Mouse (Mus musculus) spleen, adult 2 months (tissue): ENCODE results near the gene Zfp663. TPM values are rescaled to one million over a fixed set of nuclear protein-coding genes. Genes with fewer than 3 reads are reported as not detected.

ENCODE experiments used
- DNase-seq, 2 experiments: peaks; one replicate each; pipeline versions ENCODE4 v3.0.0 to v3.0.0-alpha.2; 2012 to 2021; ENCODE audit warnings: low spot score in 2 of 2, low read depth in 1 of 2
- H3K27ac ChIP-seq: fragments of 200-500 bp; 2 replicates; pipeline ENCODE4 v1.5.1; 2012; ENCODE audit warnings: low read length, inconsistent platforms; ENCODE audit not compliant: insufficient read depth
- H3K27me3 ChIP-seq: fragments of 200-500 bp; 2 replicates; pipeline ENCODE4 v1.6.1; 2012; ENCODE audit warnings: mild to moderate bottlenecking, moderate library complexity, low read length, inconsistent platforms; ENCODE audit not compliant: control insufficient read depth, insufficient read depth
- H3K36me3 ChIP-seq: fragments of 200-500 bp; 2 replicates; pipeline ENCODE4 v1.6.1; 2012; ENCODE audit warnings: mild to moderate bottlenecking, low read length, inconsistent platforms; ENCODE audit not compliant: control insufficient read depth, insufficient read depth
- H3K4me1 ChIP-seq: fragments of 200-500 bp; 2 replicates; pipeline ENCODE4 v1.6.1; 2011; ENCODE audit warnings: inconsistent platforms; ENCODE audit not compliant: control insufficient read depth, insufficient read depth, insufficient read length
- H3K4me3 ChIP-seq: fragments of 200-500 bp; 2 replicates; pipeline ENCODE4 v1.5.1; 2011; ENCODE audit warnings: mild to moderate bottlenecking, inconsistent platforms; ENCODE audit not compliant: insufficient read depth, insufficient read length; ENCODE audit errors: extremely low read depth
- CTCF ChIP-seq: fragments of 200-500 bp; IDR thresholded peaks from 2 replicates; pipeline ENCODE4 v1.5.1; 2011; ENCODE audit warnings: mild to moderate bottlenecking, inconsistent platforms; ENCODE audit not compliant: insufficient read depth, insufficient read length, insufficient replicate concordance; ENCODE audit errors: extremely low read depth
- POLR2A ChIP-seq: fragments of 200-500 bp; IDR thresholded peaks from 2 replicates; pipeline ENCODE4 v1.6.1; 2011; ENCODE audit warnings: low read depth, low read length, inconsistent platforms
- WGBS: fragments of 180-500 bp; shearing (Covaris S2); methylation state at CpG from one replicate; pipeline ENCODE4 v1.1.7; 2018; 5-methylcytosine and 5-hydroxymethylcytosine counted together
- polyA plus RNA-seq: library from polyadenylated mRNA; depleted of rRNA; stranded (reverse); fragments of >200 nt; gene quantifications from 2 replicates; pipeline ENCODE4 v1.2.3, GENCODE M21; 2012

Gene Zfp663
- polyA plus RNA-seq, 1 experiment: 0.13 TPM

- DNase-seq: peak; percentile 97
- Histone ChIP-seq H3K4me1 (peaks cover 16% of the 10 kb centered on the region; the same call in 1 of the 2 replicates), H3K36me3 (no peaks in the 10 kb centered on the region), H3K4me3 (peak within 1 kb of the TSS; percentile 79), H3K27ac (peak within 1 kb of the TSS; percentile 81), H3K27me3 (no peaks in the 10 kb centered on the region)
- WGBS: under 1% methylated on average over 55 of the region's 55 CpGs
- peak; percentile 53 for TF ChIP-seq POLR2A
- no peak for TF ChIP-seq CTCF
Measured at GRCm38 (mm10) chr2:165326304-165327190, 42.0 kb downstream of the Zfp663 start, which contains the start of gene Elmo2. TSS of gene Elmo2 (minus strand) at chr2:165326479.

- WGBS: 3% methylated on average over 30 of the region's 30 CpGs
- no peak for DNase-seq
- Histone ChIP-seq H3K27ac (peak overlapping the region; percentile 59), H3K4me1 (peaks cover 24% of the 10 kb centered on the region; the same call in 1 of the 2 replicates), H3K36me3 (no peaks in the 10 kb centered on the region), H3K27me3 (no peaks in the 10 kb centered on the region), H3K4me3 (peak overlapping the region; percentile 79)
- TF ChIP-seq CTCF (no peak), POLR2A (no peak)
Measured at GRCm38 (mm10) chr2:165325521-165326303, 42.8 kb downstream of the Zfp663 start.

DNA sequence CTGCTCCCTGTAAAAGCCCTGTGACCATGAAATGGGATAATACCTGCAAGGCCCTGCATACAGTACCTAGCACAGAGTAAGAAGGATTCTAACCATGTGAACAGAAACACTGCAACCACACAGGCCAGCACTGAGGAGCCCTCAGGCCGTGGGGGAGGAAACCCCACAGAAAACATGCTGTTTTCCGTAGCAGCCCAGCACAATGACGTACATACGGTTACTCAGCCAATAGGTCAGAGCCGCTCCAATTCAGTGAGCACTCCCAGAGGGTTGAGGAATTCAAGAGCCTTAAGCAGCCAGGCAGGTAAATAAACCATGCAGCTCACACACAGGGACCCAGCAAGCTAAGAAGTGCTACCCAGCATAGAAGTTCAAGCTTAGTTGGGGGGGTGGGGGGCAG lies 44.6 kb downstream of the Zfp663 start:
- Histone ChIP-seq H3K27ac (no peak overlapping the region), H3K4me3 (no peak overlapping the region), H3K4me1 (peaks cover 30% of the 10 kb centered on the region; the same call in 1 of the 2 replicates), H3K36me3 (no peaks in the 10 kb centered on the region), H3K27me3 (no peaks in the 10 kb centered on the region)
- DNase-seq: no peak
- TF ChIP-seq CTCF (no peak), POLR2A (no peak)
- 87% methylated on average over 5 of the region's 5 CpGs for WGBS

- DNase-seq: no peak
- peaks cover 33% of the 10 kb centered on the region; the same call in 1 of the 2 replicates for H3K4me1 ChIP-seq
Measured at GRCm38 (mm10) chr2:165323484-165323883, 45.0 kb downstream of the Zfp663 start.

GRCm38 (mm10) chr2:165321981-165322735 lies 46.4 kb downstream of the Zfp663 start:
- DNase-seq: no peak
- no peak for TF ChIP-seq CTCF
- no peak for TF ChIP-seq POLR2A
- 70% methylated on average over 22 of the region's 22 CpGs for WGBS
- Histone ChIP-seq H3K4me1 (peaks cover 36% of the 10 kb centered on the region; the same call in 1 of the 2 replicates), H3K27ac (peak overlapping the region; percentile 7; the same call in 1 of the 2 replicates), H3K36me3 (no peaks in the 10 kb centered on the region), H3K4me3 (no peak overlapping the region), H3K27me3 (no peaks in the 10 kb centered on the region)

More at GRCm38 (mm10) chr2:165323484-165323883, 45.0 kb downstream of the Zfp663 start:
- H3K27me3 ChIP-seq: no peaks in the 10 kb centered on the region
- no peak overlapping the region for H3K27ac ChIP-seq
- no peaks in the 10 kb centered on the region for H3K36me3 ChIP-seq
- H3K4me3 ChIP-seq: no peak overlapping the region
- TF ChIP-seq CTCF (no peak), POLR2A (no peak)
- 87% methylated on average over 5 of the region's 5 CpGs for WGBS

GRCm38 (mm10) chr2:165321381-165321888 lies 47.1 kb downstream of the Zfp663 start:
- peak overlapping the region; percentile 61 for H3K27ac ChIP-seq
- H3K36me3 ChIP-seq: no peaks in the 10 kb centered on the region
- no peak for TF ChIP-seq POLR2A
- no peak; the same call in 1 of the 2 replicates for TF ChIP-seq CTCF
- WGBS: 48% methylated on average over 8 of the region's 8 CpGs
- H3K27me3 ChIP-seq: no peaks in the 10 kb centered on the region
- H3K4me3 ChIP-seq: no peak overlapping the region; the same call in 1 of the 2 replicates
- peaks cover 34% of the 10 kb centered on the region; the same call in 1 of the 2 replicates for H3K4me1 ChIP-seq
- peak in 1 of 2 experiments; percentile 21 for DNase-seq
